Mouse (Mus musculus) mouse trophoblast stem cell (cell line): Measurements from ENCODE around the gene Mtfr1l.

Source experiments
- in situ Hi-C, 2 experiments: fragments of 300-500 bp; cut with MseI, MboI; formaldehyde crosslinking; loops; 2 replicates in 1 of 2; 3 replicates in 1 of 2; pipeline ENCODE4 v1.15.1; 2025

Gene Mtfr1l

DNA sequence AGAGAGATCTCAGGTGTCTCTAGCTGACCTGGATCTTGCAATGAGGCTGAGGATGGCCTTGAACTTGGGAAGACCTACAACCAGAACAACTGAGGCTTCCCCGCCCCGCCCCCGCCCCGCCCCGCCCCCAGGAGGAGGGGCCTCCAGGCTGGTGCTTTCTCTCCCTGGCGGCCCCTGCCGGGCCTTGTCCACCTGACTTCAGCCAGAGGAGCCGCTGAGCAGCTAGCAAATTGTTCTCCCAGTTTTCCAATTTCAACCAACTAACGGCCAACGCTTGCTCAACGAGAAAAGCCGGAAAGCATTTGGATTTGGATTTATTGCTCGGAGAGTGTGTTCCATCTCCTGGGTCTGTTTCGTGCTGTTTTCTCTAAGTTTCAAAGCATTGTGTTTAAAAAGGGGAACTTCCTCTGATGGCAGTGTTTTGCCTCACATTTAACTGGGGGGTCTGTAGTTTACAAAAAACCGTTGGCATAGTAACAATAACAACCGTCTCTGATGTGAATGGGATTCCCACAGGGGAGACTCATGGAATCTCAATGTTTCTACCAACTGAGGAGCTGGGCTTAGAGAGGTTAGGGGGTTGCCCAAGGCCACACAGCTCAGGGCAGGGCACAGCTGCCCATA is 22.6 kb upstream of the Mtfr1l start:
- in situ Hi-C loops = no loop called here

DNA sequence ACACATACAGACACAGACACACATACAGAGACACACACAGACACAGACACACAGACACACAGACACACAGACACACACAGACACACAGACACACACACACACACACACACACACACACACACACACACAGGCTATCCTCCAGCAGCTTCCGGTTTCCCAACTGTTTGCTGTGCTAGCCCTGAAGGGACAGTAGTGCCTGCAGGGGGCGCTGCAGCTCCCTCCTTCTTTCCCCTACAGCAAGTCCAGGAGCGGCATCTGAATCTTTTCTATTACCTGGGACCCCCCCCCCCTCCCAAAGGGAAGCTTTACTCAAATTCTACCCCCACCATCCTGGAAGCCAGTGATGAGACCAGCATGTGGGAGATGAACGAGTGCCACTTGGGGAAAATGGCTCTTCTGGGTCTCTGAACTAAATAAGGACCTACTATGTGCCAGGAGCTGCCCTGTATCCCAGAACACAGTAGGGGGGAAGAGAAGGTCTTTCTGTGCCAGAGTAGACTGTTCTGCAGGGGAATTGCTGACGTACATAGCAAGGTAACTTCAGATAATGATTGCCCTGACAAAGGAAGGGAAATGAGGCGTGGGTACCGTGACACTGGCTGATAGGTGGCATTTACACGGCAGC is 20.9 kb upstream of the Mtfr1l start:
- in situ Hi-C loops = no loop called here

DNA sequence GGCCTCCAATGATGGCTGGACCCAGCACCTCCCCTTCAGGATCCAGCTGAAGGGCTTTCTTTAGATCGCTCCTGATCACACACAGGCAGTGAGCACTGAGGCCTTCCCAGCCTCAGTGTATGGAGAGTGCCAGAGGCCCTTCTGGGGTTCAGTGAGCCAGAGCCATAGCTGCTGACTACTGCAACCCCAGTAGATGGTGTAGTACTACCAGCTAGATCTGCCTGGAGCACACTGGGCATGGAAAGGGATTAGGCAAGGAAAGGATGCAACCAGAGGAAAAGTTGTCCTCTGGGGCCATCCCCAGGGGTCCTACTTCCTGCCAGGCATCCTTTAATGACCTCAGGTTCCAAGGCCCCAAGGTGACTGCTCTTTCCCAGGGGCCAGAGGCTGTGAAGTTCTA is 18.4 kb upstream of the Mtfr1l start:
- in situ Hi-C loops = no loop called here

DNA sequence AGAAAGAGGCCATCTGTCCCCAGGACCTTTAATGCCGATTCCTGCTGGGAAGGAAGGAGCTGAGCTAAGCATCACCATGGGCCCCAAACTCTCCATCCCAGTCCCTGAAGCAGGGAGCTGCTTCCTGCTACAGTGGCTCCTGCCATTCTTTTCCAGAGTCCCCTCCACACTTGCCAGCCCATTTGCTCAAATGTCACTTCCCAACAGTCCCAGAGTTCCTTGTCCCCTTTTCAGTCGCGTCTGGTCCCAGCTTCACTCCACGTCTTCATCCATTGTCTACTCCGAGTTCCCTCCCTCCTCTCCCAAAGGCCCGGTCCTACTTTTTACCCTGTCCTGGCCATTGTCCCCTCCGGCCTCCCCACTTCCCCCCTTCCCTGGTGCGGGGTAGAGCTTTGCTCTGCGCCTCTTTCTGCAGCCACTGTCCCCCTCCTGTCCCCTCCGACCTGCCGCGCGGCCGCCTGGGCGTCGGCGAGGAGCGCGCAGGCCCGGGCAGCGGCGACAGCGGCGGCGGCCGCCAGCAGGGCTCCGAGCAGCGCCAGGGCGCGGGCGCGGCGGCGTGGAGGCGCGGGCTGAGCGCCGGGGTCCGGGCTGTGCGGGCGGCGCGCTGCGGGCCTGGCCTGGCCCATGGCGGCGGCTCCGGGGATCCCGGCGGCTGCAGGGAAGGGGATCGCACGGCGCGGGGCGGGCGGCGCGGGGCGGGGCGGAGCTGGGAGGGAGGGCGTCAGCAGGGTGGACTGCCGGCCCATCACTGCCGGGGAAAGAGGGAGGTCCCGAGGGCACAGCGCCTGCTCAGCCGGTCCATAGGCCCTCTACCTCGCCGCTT is 16.5 kb upstream of the Mtfr1l start, which contains the start of gene Selenon:
Gene Selenon, minus strand, starts transcription at position 673 of the 823 bp plus-strand sequence.
- in situ Hi-C loops = no loop called here

DNA sequence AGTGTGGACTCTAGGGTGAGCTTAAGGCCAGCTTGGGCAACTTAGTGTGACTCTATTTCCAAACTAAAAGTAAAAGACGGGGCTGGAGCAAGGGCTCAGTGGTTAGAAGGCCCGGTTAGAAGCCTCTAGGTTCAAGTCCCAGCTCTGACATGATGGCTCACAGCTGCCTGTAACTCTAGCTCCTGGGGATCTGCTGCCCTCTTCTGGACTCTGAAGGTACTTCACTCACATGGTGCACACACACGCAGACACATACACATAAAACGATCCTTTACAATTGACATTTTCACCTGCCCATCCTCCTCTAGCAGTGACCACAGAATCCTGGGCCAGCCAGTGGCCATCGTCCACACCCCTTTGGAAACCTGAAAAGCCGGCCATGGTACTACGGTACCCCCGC is 14.7 kb upstream of the Mtfr1l start:
- in situ Hi-C loops = loop anchor here in 1 of 2 experiments (10.0 kb wide), 1 partner anchor 155 kb away; the partner anchor contains the start of gene Man1c1

DNA sequence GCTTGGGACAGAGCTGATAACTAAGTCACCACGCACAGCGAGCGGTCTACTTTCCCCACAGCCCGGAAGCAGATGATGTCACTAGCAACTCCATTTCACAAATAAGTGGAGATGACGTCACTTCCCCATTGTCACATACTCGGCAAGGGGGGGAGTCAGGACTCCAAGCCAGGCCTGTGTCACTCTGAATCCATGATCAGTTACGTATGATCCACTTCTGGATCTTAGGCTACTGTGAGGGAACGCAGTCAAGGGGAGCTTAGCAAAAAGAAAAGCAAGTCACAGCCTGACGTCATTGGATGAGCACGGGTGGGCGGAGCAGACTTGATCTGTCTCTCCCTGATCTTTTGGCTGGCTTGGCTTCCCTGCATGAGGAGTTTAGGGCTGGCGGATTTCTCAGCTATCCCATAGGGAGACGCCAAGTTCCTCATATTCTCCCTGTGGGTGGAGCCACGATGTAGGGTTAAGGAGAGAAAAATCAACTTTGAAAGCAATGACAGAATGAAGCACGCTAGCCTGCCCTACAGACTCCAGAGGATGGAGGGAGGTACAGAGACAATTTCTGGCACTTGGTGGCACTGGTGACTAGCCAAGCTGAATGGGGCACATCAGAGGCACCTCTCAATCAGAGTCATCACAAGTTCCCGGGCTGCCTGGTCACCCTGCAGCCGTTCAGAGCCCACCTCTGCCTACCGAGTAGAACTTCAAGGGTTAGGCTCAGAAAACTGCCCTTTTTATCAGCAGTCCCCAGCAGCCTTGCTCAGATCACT is 13.2 kb upstream of the Mtfr1l start:
- in situ Hi-C loops = loop anchor here in 1 of 2 experiments (10.0 kb wide), 1 partner anchor 156 kb away; the partner anchor contains the start of gene Man1c1

DNA sequence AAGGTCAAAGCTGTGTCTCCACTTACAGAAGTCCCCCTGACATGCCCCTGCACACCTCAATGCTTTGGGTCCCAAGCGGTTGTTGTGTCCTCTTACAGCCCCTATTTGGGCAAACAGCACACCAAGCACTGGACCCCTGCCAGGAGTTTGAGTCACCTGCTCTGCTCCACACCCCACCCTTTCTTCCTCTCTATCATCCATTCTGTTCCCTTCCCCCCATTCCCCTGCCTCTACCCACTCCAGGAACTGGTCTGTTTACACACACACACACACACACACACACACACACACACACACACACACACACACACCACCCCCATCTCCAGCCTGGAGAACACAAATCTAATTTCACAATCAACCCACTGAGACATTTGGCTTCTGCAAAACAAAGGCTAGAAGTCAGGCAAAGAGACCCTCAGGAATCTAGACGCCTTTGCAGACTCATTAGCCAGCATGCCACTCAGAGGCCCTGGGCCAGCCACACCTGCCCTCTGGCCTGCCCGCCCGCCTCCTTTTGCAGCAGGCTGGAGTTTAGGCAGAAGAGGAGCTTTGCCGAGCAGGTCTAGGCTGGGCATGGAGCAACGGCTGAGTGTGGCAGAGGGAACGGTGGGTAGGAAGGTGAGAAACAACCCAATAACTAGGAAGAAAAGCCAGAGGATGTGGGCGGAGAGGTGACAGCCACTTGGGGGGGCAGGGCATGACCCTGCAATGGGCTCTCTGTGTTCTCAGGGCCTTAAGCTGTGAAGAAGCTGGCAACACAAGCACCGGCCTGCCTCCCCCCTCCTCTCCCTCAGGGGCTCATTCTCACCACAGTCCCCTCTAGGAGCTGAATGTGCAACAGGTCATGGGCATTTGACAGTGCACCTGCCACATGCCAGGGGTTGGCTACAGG is 11.9 kb upstream of the Mtfr1l start:
- in situ Hi-C loops = loop anchor here in 1 of 2 experiments (10.0 kb wide), 1 partner anchor 158 kb away; the partner anchor contains the start of gene Man1c1

DNA sequence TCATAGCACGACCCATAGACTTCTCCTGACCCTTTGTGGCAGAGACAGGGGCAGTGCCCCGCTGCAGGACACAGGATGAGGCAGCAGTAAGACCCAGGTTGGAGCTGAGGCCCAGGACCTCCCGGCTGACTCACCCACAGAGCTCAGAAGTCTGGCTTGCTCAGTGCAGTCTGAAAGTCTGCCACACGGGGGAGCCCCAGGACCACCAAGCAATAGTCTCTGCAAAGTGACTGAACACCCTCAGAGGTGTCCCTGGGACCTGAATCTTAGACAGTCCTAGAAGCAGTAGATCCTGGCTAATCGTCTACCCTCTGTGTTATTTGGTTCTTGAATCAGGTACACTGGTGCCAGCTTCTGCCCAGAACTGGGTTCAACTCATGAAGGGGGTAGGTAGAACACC is 8.1 kb upstream of the Mtfr1l start:
- in situ Hi-C loops = loop anchor here (5.0 to 10.0 kb wide), 2 partner anchors 162 to 169 kb away; partner anchors contain the start of gene Man1c1 (in 1 of the 2)

DNA sequence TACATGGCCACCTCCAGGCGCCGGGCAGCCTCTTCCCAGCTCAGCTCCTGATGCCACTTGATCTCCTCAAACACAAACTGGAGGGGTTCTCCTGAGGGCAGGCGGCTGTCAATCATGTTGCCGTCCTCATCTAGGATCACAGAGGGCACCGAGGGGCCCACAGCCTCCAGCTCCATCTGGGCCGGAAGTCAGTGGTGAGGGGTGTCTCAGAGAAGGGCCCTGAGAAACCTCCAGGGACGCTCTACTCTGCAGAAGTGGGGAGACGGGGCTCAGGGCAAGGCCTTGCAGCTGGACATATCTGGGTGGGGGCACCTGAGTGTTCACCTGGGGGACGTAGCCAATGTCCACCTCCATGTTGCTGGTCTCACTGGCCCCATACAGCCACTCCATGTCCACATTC is 7.5 kb upstream of the Mtfr1l start:
- in situ Hi-C loops = loop anchor here (5.0 to 10.0 kb wide), 2 partner anchors 162 to 170 kb away; partner anchors contain the start of gene Man1c1 (in 1 of the 2)

DNA sequence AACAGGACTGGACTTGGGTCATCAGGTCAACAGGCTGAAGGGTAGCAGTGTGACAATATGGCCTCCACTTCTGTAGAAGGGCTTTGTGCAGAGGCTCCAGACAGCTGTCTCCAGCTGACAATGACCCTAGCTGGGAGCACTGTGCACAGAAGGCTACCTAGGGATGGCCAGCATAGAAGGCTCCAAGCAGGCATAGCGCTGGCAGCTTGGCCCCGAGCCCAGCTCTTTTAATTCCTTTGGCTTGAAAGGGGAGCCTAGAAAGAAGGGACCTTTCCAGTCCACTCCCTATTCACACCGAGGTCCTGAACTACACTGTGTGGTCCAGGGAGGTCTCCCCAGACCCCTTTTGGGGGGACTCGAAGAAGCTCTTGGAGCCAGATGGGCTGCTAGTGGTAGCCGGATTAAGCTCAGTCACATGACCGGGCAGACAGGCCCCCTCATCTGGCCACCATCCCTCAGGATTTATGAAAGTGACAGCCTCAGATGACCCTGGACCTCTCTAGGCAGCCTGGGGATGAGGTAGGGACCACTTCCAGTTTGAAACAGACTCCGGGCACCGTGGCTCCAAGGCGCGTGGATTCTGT is 3.9 kb upstream of the Mtfr1l start:
- in situ Hi-C loops = no loop called here

DNA sequence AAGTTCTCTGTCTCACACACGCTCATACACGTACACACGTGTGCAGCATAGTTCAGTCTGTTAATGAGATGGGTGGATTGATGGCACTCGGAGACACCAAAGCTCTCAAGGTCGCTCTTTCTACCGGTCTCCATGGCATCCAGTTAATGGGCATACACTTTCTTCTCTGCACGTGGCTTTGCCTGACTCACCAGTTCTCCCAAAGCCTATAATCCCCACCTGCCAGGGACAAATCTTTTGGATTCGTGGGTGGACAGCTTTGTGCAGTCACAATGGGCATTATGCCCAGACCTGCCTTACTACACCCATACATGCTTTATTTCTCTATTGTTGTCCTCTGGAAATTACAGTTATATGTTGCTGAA is 582 bp upstream of the Mtfr1l start:
- in situ Hi-C loops = no loop called here

DNA sequence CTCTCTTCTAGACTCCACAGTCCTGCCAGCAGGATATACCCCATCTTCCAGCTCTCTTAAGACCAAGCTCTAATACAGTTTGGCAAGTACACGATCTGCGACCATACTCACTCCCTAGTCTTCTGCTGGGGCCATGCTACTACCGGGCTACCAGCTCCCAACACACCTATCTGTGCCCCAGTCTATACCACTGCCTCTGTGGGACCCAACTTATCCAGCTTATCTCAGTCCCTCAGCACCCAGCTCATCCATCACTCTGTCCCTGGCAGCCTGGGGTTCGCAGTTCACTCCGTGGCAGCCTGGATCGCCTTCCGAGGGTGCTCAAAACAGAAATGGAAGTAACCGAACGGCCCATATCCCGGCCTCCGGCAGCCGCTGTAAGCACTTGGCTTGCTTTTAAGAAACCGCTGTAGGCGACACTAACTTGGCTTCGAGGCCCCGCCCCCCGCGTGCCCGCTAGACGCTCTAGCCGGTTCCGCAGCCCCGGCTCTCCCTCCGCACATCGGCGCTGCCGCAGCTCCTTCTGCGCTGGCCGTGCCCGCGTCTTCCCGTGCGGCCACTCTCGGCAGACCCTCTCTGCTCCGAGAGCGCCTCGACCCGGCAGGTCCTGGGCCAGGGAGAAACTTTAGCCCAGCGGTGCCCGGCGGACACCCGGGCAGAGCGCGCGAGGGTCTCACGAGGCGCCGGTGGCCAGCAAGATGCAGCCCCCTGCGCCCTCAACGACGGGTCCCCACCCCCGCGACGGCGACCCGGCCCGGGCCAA is 882 bp downstream of the Mtfr1l start:
- in situ Hi-C loops = no loop called here

DNA sequence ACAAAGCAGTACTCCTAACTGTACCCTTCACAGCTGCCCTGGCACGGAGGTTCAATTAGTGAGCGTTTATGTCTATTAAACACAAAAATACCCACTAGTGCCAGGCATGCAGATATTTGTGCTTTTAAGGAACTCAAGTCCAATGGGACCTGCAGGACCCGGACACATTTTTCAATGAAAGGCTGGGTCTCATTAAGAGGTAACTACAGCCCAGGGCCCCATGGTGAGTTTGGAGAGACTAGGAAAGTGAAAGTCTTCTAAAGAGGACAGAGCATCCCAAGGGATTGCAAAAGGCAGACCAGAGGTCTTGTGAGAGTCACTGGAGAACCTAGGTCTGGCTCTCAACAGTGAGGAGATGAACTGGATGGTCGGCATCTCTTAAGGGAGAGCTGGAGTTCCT is 1.8 kb downstream of the Mtfr1l start:
- in situ Hi-C loops = no loop called here

DNA sequence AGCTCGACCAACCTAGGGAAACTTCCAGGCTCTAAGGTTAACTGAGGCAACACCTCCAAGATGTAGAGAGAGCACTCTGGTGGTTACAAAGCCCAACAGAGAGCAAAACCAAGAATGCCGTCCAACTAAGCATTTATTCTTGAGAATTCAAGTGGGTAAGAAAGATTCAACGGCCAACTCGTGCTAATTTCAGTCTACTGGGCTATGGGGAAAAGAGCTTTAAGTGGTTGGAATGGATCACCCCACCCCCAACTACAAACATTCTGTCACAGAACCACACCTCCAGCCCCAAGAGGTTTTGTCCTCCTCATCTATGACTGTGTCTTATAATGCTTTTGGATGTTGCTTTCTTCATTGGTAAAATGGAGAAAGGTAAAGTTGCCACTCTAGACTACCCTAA is 2.3 kb downstream of the Mtfr1l start:
- in situ Hi-C loops = no loop called here

DNA sequence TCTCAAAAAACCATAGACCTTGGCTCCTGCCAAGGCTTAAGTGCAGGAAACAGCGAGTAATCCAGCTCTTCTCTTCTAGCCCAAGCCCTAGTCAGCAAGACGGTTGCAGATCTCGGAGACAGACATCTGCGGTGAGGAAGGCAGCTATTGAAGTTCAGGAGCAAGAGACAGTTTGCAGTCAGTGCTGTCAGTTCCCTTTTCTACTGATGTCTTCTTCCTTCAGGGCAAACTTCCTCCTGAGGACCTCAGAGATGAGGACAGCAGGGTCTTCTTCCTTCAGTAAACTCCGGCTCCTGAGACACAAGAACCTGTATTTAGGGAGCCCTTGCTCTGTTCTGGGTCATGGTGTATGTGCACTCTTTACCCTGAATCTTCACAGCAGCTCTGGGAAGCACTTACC is 9.0 kb downstream of the Mtfr1l start:
- in situ Hi-C loops = no loop called here

DNA sequence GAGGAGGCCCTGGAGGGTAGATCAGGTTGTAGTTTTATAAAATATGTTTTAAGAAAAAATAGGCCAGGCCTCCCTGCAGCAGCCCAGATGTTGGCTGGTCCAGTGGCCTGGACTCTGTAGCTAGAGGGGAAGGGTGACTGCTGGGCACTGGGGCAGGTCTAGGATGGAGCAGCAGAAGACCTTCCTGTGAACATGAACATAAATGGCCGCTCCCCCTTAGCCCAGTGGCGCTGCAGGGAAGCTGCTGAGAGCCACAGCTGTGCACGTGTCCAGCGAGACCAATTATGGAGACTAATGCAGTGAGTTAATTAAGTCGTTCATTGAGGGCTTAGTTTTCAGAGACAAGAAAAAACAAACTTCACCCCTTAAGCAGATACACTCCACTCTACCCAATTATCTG is 9.4 kb downstream of the Mtfr1l start:
- in situ Hi-C loops = no loop called here

DNA sequence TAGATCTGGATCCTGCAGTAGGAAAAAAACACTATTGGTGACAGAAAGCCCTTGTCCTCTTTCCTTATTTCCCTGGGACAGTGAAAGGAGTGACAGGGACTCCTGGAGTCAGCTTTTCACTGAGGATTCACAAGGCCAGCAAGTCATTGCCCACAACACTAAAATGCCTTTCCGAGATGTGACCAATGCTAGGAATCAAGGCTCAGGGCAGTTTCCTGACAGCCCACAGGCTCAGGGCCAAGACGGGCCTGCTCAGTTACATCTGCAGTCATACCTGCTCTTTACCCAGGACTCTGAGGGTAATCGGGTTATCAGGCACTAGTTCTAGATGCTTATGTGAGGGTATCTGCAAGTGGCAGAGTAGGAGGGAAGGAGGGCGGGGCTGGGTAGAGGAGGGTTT is 11.7 kb downstream of the Mtfr1l start:
- in situ Hi-C loops = no loop called here

DNA sequence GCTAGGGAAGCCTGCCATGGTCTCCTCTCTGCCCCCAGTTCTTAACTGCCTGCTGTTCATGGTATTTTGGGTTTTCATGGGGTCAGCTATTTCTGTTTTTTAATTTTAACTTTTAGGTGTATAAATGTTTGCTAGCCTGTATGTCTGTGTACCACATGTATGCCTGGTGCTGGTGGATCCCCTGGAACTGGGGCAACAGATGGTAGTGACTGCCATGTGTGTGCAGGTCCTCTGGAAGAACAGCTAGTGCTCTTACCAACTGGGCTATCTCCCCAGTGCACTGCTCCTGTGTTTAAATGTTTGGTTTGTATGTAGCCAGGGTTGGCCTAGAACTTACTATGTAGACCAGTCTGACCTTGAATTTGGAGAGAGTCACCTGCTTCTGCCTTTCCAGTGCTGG is 15.9 kb downstream of the Mtfr1l start:
- in situ Hi-C loops = no loop called here

DNA sequence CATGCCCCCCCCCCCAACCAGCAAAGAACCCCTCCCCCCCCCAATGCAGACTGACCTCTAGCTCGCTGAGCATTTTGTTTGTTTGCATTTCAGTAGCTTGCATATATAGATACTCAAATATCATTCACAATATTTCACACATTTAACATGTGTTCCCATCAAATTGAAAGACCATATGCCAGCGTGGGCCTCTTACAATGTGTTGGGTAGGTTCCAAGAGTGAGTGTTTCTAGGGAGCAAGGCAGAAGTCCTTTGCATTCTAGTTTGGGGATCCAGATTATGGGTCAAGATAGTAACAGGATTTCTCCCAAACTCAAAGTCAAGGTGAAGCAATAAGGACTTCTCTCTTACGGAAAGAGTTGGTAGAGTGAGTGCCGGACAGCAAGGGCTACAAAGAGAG is 16.6 kb downstream of the Mtfr1l start:
- in situ Hi-C loops = no loop called here

DNA sequence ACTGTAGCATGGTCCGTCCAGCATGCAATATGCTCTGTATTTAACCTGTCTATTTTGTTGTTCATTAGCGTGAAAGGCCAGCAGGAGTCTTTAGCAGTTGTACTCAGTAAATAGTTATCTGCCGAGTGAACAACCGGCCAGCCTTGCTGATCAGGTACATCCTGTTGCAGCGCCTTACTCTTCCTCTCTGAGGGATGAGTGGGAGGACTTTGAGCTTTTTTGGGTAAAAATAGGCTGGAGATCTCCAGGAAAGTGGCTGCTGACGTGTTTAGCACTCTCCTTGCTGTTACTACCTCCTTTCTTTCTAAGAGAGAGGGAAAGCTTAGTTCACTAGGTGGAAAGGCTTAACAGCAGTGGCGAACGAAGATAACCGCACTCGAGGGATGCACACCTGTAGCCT is 17.5 kb downstream of the Mtfr1l start:
- in situ Hi-C loops = no loop called here
